Mouse (Mus musculus): Measurements from ENCODE around the gene Cep68.
"Not testable (repeated sequence)": the region's sequence is repeated elsewhere in the genome, so short reads cannot be mapped to it uniquely, and the experiment has no call there.

Cep68 gene

DNA sequence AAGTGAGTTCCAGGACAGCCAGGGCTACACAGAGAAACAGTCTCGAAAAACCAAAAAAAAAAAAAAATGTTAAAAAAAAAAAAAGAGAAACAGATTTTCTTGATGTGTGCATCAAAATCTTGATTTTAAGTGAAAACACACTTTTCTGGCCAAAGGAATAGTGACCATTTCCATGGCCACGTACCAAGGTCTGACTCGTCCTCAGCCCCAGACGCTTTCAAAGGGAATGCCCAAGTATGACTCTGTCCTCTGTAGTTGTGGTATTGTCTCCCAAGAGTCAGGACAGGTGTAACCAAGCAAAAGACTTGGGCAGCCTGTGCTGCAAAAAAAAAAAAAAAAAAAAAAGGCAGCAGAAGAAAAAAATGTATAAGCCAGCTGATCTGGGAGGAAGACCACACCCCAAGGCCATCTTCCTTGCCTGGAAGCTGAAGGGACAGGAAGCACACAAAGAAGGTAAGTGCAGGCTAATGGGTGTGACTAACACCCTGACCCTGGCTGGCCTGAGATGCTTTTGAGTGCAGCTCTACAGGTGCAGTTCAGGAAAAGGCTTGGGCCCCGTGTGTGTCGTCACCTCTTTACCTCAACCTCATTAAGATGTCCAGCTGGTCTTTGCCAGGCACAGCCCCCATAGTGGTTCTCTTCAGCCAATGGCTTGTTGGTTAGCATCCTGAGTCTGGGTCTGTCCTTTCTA lies 6.7 kb downstream of the Cep68 start:
- DNase-seq (ENCODE audit: low spot score in 2 of 2): no peak

DNA sequence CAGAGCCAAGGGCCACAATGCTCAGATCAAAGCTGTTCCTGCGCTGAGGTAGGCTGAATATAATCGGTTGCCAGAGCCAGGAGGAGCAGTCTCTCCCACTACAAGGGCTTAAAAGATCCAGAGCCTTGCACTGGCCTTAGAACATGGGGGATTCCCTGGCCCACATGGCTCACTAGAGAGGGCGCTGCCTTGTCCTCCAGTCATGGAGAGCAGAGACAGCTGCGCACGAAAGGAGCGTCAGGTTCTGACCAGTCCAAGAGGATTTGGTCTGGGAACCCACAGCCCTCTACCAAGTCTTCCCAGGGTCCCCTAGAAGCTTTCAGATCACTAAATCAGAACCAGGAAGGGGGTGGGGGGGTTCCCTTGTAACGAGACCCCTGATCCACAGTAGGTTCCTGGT lies 7.9 kb downstream of the Cep68 start:
- no peak for DNase-seq (ENCODE audit: low spot score in 2 of 2)

DNA sequence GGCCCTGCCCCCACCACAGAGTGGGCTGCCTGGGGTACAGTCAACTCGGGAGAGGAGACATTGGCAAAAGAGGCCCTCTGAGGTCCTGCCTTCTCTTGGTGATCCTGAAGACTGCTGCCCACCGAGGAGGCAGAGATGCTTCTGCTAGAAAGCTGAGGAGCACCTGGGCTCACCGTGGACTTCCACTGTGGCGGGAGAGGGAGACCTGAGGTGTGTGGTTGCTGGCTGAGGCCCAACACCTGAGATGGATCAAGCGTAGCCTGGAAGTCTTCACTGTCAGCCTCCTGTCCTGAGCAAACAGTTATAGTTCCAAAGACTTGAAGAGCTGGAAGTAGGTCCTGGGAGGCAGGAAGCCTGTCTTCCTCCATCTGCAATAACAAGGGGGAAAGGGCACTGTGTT lies 8.9 kb downstream of the Cep68 start:
- no peak for DNase-seq (ENCODE audit: low spot score in 2 of 2)

DNA sequence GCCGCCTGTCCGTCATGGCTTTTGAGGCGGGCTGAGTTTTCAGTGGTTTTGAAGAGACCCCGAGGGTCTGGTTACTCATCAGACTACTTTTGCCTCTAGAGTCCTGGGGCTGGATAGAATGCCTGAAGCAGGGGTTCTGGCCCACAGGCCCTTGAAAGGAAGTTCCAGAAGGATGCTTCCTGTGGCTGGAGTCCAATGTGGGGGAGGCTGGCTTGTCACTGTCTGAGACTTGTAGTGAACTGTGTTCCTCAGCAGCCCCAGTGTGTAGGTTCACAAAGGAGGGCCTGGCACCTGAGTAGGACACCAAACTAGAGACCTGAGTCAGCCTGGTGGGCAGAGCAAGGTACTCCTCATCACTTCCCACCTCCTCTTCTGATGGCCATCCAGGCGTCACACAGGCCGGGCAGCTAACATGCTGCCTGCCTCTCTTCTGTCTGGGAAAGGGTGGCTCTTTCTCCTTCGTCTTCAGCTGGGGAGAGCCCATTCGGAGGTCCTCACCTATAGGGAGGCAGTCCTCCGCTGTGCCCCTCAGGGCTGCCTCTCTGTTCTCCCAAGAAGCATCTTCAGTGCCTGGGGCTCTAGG lies 9.9 kb downstream of the Cep68 start:
- no peak for DNase-seq (ENCODE audit: low spot score in 2 of 2)

DNA sequence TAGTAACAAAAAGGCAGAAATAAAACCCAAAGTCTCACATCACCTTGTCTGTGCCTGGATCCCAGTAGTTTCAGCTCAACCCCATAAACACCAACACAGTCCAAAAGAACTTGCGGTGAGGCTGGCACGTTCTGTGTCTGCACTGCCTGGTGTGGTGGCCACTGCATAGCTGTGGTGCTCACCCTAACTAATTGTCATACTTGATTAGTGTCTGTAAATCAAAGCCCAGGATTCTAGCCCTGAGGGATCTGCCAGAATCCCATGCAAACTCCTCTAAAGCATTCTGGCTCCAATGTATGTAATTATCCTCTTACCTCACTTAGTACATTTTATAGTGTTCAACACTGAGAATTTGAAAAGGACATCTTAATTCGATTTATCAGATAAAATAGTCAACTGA lies 11.3 kb downstream of the Cep68 start:
- no peak for DNase-seq (ENCODE audit: low spot score in 2 of 2)

DNA sequence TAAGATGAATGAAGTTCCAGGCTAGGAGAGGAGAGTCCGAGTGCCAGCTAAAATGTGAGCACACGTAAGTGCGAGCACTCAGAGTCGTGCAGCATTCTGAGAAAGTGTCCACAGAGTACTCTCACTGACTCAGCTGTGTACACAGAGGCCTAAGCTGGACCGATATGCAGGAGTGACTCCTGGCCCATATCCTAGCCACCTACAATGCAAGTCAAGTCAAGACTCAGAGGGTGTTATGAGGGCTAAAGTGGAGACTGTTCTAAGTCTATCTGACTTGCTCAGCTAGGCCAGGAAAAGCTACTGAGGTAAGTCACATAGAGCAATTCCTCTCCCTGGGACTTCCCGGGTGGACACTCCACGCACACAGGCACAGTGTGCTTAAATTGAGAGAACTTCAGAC lies 12.2 kb downstream of the Cep68 start:
- DNase-seq (ENCODE audit: low spot score in 2 of 2): no peak

DNA sequence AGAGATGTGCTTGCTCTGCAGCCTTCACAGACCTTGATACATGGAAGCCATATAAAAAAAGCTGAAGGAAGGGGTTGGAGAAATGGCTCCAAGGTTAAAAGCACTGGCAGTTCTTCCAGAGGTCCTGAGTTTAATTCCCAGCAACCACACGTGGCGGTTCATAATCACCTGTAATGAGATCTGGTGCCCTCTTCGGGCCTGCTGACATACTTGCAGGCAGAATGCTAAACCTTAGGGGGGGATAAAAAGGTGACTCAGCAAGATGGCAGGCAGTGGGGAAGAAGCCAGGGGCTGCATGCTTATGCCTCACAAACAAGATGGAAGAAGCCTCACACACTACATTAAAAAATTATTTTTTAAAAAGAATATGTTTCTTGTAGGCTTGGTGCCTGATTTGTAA lies 15.0 kb downstream of the Cep68 start:
- DNase-seq (ENCODE audit: low spot score in 2 of 2): no peak

DNA sequence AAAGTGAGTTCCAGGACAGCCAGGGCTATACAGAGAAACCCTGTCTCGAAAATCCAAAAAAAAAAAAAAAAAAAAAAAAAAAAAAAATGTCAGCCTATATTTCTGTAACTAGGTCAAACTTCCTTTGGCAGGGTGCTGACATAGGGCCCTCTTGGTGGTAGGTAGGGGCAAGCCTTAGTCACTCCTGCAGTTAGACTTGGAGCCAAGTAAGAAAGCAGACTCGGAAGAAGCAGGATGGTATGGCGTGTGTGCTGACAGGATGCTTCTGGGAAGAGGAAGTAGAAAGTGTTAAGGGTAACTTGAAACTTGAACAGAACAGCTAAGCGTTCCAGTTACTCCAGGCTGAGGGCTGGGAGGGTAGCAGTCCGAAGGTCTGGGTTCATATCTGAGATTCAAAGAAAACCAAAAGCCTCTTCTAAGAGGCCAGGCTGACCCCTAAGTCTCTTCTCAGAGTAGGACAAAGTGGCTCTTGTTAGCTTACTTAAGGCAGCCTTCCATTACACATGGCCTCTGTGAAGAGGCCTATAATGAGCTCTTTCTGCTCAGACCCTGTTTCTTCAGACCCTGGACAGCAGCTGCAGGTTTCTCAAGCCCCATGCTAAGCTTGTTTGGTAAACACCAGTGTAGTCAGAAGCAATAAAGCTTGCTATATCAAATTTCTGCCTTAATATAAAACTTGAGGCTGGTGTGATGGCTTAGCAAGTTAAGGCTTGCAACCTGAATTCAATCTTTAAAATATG lies 17.0 kb downstream of the Cep68 start:
- no peak for DNase-seq (ENCODE audit: low spot score in 2 of 2)

DNA sequence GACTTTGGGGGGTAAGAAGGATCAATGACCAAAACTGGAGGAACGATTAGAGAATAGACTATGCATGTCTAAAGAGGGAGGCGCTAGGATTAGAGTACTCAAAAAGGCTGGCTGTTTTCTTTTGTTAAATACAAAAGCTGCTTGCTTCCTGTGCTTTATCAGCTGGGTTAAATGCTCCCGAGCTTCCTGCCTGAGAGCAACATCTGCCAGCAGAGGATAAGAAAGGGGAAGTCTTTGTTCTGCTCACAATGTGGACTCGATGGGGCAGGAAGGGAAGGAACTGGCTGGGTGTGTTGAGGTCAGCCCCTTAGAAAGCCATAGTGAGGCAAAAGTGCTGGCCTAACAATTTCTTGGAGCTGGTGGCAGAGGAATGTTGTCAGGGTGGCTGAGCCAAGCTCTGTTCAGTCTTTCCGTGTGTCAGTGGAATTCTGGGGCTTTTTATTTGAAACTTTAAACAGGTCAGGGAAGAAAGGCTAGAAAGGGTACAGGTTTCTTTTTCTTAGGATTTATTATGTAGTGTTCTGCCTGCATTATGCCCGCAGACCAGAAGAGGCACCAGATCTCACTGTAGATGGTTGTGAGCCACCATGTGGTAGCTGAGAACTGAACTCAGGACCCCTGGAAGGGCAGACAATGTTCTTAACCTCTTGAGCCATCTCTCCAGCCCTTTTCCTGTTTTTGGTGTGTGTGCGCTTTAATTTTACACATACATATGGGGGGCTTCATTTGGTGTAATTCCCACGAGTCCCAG lies 17.9 kb downstream of the Cep68 start:
- no peak for DNase-seq (ENCODE audit: low spot score in 2 of 2)

DNA sequence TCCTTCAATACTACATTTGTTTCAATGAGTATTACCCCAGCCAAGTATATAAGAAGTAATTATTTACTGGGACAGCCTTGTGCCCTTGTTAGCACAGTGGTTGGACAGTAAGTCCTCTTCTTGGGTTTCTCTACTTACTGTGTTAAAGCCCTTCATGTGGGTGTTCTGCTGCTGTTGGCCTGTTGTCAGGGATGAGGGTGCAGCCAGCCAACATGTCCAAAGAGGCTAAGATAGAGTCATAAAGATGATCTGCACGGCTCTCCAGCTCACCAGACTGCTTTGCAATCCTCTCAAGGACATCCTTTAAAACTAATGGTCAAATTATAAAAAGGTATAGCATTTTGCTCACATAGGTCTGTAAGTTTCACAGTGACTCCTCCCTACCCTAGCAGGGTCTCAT lies 18.9 kb downstream of the Cep68 start:
- no peak for DNase-seq (ENCODE audit: low spot score in 2 of 2)

DNA sequence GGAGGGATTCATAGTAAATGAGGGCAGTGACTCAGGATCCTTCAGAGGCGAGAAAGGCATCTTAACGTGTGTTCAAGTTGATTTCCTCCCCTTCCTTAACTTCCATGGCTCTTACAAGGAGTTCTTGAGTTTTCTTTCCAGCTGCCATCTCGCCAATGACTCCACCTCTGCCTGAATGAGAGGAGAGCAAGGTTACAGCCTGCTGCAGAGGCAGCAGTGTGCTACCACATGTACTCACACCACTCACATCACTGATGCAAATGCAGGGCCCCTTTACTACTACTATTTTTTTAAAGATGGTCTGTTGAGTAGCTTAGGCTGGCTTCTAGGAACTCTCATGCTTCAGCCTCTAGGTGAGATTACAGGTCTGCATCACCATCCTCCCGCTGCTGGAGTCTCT lies 19.9 kb downstream of the Cep68 start:
- no peak for DNase-seq (ENCODE audit: low spot score in 2 of 2)

DNA sequence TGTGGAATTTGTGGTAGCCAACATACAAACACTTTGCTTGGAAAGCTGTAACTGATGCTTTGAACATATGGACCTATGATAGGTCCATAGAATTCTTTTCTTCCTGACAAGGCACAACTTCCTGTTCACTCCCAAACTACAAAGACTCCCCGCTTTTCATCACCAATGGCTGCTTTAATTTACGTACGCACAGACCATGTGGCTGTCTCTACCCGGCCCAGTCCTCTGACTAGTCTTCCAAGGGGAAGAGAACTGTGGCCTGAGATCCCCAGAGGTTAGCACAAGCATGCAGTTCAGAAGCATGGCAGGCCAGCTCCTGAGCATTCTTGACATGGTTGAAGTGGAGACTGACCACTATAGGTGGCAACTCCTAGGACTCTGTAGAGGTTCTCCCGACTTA lies 20.6 kb downstream of the Cep68 start:
- no peak for DNase-seq (ENCODE audit: low spot score in 2 of 2)

DNA sequence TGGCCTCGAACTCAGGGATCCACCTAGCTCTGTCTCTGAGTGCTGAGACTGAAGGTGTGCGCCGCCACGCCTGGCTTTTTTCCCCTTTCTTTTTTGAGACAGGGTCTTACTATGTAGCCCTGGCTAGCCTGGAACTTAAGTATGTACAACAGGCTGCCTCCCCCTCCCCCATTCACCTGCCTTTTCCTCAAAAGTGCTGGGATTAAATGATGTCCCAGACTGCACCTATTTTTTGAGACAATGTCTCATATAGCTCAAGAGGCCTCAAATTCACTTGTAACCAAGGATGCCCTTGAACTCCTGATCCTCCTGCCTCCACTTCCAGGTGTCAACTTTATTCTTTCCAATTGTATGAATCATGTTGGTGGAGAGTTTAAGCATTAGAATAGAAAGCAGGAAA lies 23.3 kb downstream of the Cep68 start:
- DNase-seq (ENCODE audit: low spot score in 2 of 2): no peak

DNA sequence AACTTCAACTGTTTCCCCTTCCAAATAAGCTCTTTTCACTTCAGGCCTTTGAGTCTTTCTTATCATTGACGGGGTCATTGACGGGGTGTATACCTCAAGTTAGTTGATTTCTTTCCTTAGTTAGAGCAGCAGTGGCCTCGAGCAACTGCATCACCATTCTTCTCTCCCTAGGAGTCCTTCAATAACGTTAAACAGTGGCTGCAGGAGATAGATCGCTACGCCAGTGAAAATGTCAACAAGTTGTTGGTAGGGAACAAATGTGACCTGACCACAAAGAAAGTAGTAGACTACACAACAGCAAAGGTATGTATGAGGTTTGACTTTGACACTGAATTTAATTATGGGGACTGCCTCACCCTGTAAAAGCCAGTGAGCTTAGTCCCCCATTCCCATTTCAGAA lies 25.0 kb downstream of the Cep68 start:
- DNase-seq (ENCODE audit: low spot score in 2 of 2): no peak

DNA sequence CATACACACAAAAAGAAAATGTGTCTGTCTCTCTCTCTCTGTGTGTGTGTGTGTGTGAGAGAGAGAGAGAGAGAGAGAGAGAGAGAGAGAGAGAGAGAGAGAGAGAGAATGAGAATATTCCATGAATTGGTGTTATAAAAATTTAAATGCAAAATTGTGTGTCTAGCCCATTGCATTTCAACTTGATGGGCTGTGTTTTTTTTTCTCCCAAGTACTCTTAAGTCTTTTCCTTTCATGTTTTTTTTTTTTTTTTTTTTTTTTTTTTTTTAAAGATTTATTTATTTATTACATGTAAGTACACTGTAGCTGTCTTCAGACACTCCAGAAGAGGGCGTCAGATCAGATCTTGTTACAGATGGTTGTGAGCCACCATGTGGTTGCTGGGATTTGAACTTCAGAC lies 27.6 kb downstream of the Cep68 start:
- not testable (repeated sequence) for DNase-seq (ENCODE audit: low spot score in 2 of 2)

DNA sequence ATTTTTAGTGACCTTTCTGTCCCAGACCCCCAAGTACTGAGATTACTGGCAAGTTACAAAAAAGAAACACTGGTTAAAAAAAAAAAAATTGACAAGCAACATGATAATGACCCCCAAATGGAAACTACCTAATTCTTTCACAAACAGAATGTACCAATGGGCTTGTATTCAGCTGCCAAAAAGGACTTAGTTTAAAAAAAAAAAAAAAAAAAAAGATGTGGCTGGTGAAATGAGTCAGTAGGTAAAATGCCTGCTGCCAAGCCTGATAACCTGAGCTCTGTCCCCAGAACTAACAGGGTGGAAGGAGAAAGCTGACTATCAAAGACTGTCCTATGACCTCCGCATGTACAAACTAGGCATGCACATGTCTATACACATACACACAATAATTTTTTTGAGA lies 32.0 kb downstream of the Cep68 start:
- DNase-seq (ENCODE audit: low spot score in 2 of 2): no peak

DNA sequence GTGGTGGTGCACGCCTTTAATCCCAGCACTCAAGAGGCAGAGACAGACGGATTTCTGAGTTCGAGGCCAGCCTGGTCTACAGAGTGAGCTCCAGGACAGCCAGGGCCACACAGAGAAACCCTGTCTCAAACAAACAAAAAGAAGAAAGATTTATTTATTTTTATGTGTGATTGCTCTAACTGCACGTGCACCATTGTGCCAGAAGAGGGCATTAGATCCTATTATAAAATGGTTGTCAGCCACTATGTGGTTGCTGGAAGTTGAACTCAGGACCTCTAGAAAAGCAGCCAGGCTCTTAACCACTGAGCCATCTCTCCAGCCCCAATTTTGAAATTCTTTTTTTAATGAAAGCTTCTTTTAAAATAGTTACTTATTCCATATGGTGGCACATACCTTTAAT lies 32.8 kb downstream of the Cep68 start:
- no peak for DNase-seq (ENCODE audit: low spot score in 2 of 2)

DNA sequence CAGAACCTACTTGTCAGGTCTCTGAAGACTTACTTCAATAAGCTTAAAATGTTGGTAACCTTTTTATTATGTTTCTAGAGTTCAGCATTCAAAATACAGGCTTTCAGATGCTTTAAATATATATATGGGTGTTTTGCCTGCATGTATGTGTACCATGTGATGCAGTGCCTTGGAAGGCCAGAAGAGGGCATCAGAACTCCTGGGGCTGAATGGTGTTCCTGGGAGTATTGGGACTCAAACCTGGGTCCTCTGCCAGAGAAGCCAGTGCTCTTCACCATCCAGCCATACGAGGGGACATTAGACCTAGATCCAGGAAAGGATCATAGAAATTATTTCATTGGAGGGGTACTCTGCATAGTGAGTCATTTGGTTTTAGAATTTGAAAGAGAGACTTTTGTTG lies 34.5 kb downstream of the Cep68 start:
- DNase-seq (ENCODE audit: low spot score in 2 of 2): no peak

DNA sequence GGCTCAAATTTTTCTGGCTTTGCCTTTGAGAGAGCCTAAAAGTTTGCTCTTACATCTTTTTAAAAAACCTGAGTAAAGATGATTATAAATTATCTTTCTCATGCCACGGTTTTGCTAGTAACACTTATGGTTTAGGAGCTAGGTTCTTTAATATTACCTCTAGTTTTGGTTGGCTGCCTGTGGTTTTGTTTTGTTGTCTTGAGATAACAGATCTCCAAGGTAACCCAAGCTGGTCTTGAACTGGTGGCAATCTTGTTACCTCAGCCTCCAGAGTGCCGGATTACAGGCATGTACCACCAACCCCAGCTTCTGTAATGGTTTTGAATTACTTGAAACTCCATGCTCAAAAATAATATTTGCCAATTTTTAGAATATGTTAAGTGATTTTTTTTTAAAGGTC lies 37.4 kb downstream of the Cep68 start:
- no peak for DNase-seq (ENCODE audit: low spot score in 2 of 2)

DNA sequence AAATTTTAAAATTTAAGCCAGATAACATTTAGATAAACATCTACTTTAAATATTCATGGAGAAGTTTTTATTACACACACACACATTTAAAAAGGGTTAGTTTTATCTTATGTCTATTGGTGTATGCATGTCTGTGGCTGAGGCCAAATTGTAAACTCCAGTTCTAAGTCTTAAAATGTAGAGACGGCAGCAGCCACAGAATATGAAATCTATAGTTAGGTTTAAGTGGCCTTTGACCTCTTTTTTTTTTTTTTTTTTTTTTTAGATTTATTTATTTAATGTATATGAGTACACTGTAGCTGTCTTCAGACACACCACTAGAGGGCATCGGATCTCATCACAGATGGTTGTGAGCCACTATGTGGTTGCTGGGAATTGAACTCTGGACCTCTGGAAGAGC lies 41.6 kb downstream of the Cep68 start:
- no peak for DNase-seq (ENCODE audit: low spot score in 2 of 2)

DNA sequence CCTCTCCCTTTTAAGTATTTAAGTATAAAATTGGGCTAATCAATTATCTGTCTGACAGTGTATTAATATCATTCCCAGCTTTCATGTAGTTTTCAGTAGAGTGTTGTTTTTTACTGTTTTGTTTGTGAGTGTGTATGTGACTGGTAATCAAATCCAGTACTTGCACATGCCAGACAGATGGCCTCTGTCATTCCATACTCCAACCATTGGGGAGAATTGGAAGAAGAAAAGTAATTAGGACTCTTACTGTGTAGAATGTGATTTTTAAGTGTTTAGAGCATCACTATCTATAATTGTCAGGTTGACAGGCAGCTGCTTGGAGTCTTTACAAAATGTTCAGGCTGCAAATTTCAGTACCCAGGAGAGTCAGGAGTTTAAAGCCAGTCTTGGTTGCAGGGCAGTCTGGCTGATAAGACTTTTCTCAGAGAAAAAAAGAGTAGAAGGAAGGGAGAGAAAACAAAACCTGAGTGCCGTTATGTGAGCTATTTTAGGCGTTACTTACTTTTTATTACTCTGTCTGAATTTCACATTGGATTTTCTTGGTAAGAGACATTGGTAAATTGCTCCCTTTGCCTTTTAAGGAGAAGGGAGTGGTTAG lies 42.5 kb downstream of the Cep68 start:
- DNase-seq (ENCODE audit: low spot score in 2 of 2): no peak

DNA sequence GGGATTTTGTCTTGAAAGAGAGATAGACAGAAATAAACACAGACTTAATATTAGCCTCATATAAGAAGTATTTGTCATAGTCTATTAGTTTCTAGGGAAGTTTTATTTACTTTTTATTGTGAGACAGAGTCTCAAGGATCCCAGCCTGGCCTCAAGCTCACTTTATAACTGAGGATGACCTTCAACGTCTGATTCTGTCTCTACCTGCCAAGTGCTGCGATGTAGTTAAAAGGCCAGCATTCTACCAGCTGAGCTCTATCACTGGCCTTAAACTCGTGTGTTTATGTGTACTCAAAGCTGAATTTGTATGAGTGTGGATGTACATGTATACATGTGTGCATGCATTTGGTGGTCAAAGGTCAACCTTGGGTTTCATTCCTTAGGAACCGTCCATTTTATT lies 43.7 kb downstream of the Cep68 start:
- DNase-seq (ENCODE audit: low spot score in 2 of 2): no peak
